Mouse (Mus musculus): ENCODE data around the gene Fgg. TPM values are rescaled to one million over a fixed set of nuclear protein-coding genes. Genes with fewer than 3 reads are reported as not detected.
A peak's percentile ranks its signal among the peaks of the same experiment; 100 is the strongest.

The Fgg gene
- polyA plus RNA-seq, 1 experiment from 2014 or later, result not detected

- ATAC-seq (ENCODE audit: low FRiP score), result peak; percentile 99
- H3K4me2 ChIP-seq, result peak within 1 kb of the TSS; percentile 70
- H3K9ac ChIP-seq, result peak within 1 kb of the TSS; percentile 87
- H3K4me3 ChIP-seq, result peak within 1 kb of the TSS; percentile 81
- H3K27ac ChIP-seq, result peak within 1 kb of the TSS; percentile 78
- H3K9me3 ChIP-seq, result no peaks in the 10 kb centered on the region
- H3K27me3 ChIP-seq, result no peaks in the 10 kb centered on the region
- H3K36me3 ChIP-seq, result peaks cover 32% of the 10 kb centered on the region
- H3K4me1 ChIP-seq (replicated peaks), result peaks cover 14% of the 10 kb centered on the region
- under 1% methylated on average over 61 of the region's 61 CpGs for WGBS
These were observed 47.9 kb downstream of the Fgg start, which contains the start of gene Plrg1 for GRCm38 (mm10) chr3:83055281-83056038. Plrg1 (plus strand) TSS chr3:83055522.

GRCm38 (mm10) chr3:83057046-83057445 is 49.5 kb downstream of the Fgg start:
- Histone ChIP-seq H3K9me3 (no peaks in the 10 kb centered on the region), H3K4me1 (replicated peaks) (peaks cover 14% of the 10 kb centered on the region), H3K36me3 (peaks cover 48% of the 10 kb centered on the region), H3K4me2 (0 out of 2 replicates have a peak overlapping the region, but pooled peaks have one; percentile 70), H3K27ac (no peak overlapping the region), H3K27me3 (no peaks in the 10 kb centered on the region), H3K4me3 (peak overlapping the region; percentile 81; the same call in 1 of the 2 replicates), H3K9ac (no peak overlapping the region)
- WGBS, result 98% methylated on average over 2 of the region's 2 CpGs
- no peak for ATAC-seq (ENCODE audit: low FRiP score)

Other genes starting within 250 kb of the Fgg start
- 2.3 and 2.4 TPM in 2 replicates for gene Rbm46, start 131.2 kb upstream of the Fgg start, polyA plus RNA-seq (2015; fragmentation: Nextera tagmentation; extraction: Ambion mirVana)
- gene Lrat, start 103.8 kb upstream of the Fgg start, polyA plus RNA-seq (2015; fragmentation: Nextera tagmentation; extraction: Ambion mirVana), result 0.05 and 0.13 TPM in 2 replicates
- gene Fga, start 18.4 kb downstream of the Fgg start, polyA plus RNA-seq (2015; fragmentation: Nextera tagmentation; extraction: Ambion mirVana), result 0.16 TPM in 1 of 2 replicates, not detected in the other
- gene Fgb, start 42.1 kb downstream of the Fgg start, polyA plus RNA-seq (2015; fragmentation: Nextera tagmentation; extraction: Ambion mirVana), result 0.06 TPM in 1 of 2 replicates, not detected in the other
- 107 and 108 TPM in 2 replicates for gene Plrg1, start 47.8 kb downstream of the Fgg start, polyA plus RNA-seq (2015; fragmentation: Nextera tagmentation; extraction: Ambion mirVana)
- gene Dchs2, start 120.2 kb downstream of the Fgg start, polyA plus RNA-seq (2015; fragmentation: Nextera tagmentation; extraction: Ambion mirVana), result 0.87 and 0.98 TPM in 2 replicates

Measured in hindbrain, embryonic 13.5 days (tissue).